ENCODE assay signal across 8 mouse cellular contexts in the genomic region with DNA sequence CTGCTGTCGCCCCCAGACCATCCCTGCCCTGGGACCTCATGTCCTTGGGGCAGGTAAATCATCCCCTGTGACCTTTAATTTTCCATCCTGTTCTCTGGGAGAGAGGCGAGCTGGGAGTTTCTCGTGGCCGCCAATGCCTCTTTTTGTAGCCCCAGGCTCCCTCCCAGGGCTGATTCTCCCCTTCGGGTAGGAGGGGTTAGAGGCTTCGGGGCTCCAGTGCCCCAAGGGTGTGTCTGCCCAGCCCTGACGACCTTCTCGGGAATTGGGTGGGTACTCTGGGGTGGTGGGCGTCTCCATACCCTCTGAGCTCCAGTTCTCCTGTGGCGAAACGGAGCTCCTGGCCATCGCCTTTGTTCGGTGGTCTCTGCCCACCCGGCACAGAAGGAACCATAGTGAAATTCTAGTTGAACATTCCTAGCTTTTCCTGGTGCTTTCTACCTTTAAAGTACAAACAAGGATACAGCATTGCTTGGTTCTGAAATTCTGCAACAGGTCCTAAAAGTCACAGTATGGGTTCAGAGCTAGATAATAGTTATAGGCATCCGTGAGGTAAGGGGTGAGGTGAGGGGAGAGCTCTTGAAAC. TPM values are rescaled to one million over a fixed set of nuclear protein-coding genes. Genes with fewer than 3 reads are reported as not detected.
DNase-seq lines count a peak whose midpoint lies in the region; ATAC-seq and TF ChIP-seq lines count a peak whose summit lies in the region.

No protein-coding gene starts in this region.

- ATAC-seq in lung, postnatal 0 days: peak; percentile 11
- ATAC-seq in limb, embryonic 12.5 days (ENCODE audit: insufficient number of reproducible peaks, insufficient read depth, low FRiP score, low TSS enrichment, low read depth): no peak
- ATAC-seq in neural tube, embryonic 13.5 days (ENCODE audit: low read depth): peak; percentile 74

- H3K4me3 ChIP-seq in lung, postnatal 0 days (ENCODE audit: low read depth, low read length): peak overlapping the region; percentile 67
- peak overlapping the region; percentile 67 for H3K4me3 ChIP-seq in forebrain, embryonic 10.5 days
- H3K4me3 ChIP-seq in limb, embryonic 12.5 days (replicated peaks): peak overlapping the region; percentile 74
- peak overlapping the region; percentile 63 for H3K4me3 ChIP-seq in neural tube, embryonic 13.5 days

- no peaks in the 10 kb centered on the region for H3K9me3 ChIP-seq in lung, postnatal 0 days (ENCODE audit: low read length)
- 0 out of 2 replicates have a peak, but pooled peaks cover 3% of the 10 kb centered on the region for H3K9me3 ChIP-seq in forebrain, embryonic 10.5 days
- no peaks in the 10 kb centered on the region for H3K9me3 ChIP-seq in limb, embryonic 12.5 days
- H3K9me3 ChIP-seq in neural tube, embryonic 13.5 days: no peaks in the 10 kb centered on the region

- peak overlapping the region; percentile 91 for H3K27ac ChIP-seq in lung, postnatal 0 days (ENCODE audit: low read length)
- peak overlapping the region; percentile 96 for H3K27ac ChIP-seq in forebrain, embryonic 10.5 days
- H3K27ac ChIP-seq in limb, embryonic 12.5 days: peak overlapping the region; percentile 98
- H3K27ac ChIP-seq in neural tube, embryonic 13.5 days (replicated peaks): peak overlapping the region; percentile 92

- peaks cover 13% of the 10 kb centered on the region for H3K4me1 ChIP-seq in lung, postnatal 0 days (ENCODE audit: insufficient read depth, low read depth, low read length)
- H3K4me1 ChIP-seq in forebrain, embryonic 10.5 days: peaks cover 51% of the 10 kb centered on the region
- H3K4me1 ChIP-seq in limb, embryonic 12.5 days (replicated peaks): peaks cover 45% of the 10 kb centered on the region
- H3K4me1 ChIP-seq in neural tube, embryonic 13.5 days (replicated peaks): peaks cover 49% of the 10 kb centered on the region

- 2% methylated on average over 15 of the region's 15 CpGs for WGBS in lung, postnatal 0 days
- under 1% methylated on average over 15 of the region's 15 CpGs for WGBS in forebrain, embryonic 10.5 days
- WGBS in limb, embryonic 12.5 days: under 1% methylated on average over 15 of the region's 15 CpGs
- WGBS in neural tube, embryonic 13.5 days: 0% methylated on average over 15 of the region's 15 CpGs

- no peak for TF ChIP-seq CTCF in lung, postnatal 0 days (IDR thresholded peaks at IDR 0.05)

- no peak for TF ChIP-seq EP300 in lung, postnatal 0 days (IDR thresholded peaks at IDR 0.05)

- no peaks in the 10 kb centered on the region for H3K36me3 ChIP-seq in lung, postnatal 0 days (ENCODE audit: insufficient read depth, low read length)
- H3K36me3 ChIP-seq in forebrain, embryonic 10.5 days (replicated peaks): peaks cover 17% of the 10 kb centered on the region
- peaks cover 13% of the 10 kb centered on the region; the same call in 1 of the 2 replicates for H3K36me3 ChIP-seq in limb, embryonic 12.5 days
- H3K36me3 ChIP-seq in neural tube, embryonic 13.5 days: no peaks in the 10 kb centered on the region

- no peak for DNase-seq in lung, postnatal 0 days (ENCODE audit: low spot score)
- no peak for DNase-seq in lung, postnatal 25 days (ENCODE audit: low spot score)
- no peak for DNase-seq in forebrain, embryonic 10.5 days (ENCODE audit: extremely low spot score, low spot score)
- no peak for DNase-seq in MN1 (ENCODE audit: low spot score)
- no peak for DNase-seq in Muller cell, postnatal 12 days (ENCODE audit: inconsistent ontology term)
- DNase-seq in right cerebral cortex, adult 18-20 months: no peak

- H3K27me3 ChIP-seq in lung, postnatal 0 days (replicated peaks; ENCODE audit: insufficient read depth, low read length): no peaks in the 10 kb centered on the region
- H3K27me3 ChIP-seq in forebrain, embryonic 10.5 days (ENCODE audit: poor library complexity, severe bottlenecking): no peaks in the 10 kb centered on the region
- H3K27me3 ChIP-seq in limb, embryonic 12.5 days: no peaks in the 10 kb centered on the region
- no peaks in the 10 kb centered on the region for H3K27me3 ChIP-seq in neural tube, embryonic 13.5 days

- peak overlapping the region; percentile 92 for H3K4me2 ChIP-seq in lung, postnatal 0 days (replicated peaks; ENCODE audit: low read depth, low read length)
- peak overlapping the region; percentile 74 for H3K4me2 ChIP-seq in limb, embryonic 12.5 days
- peak overlapping the region; percentile 79 for H3K4me2 ChIP-seq in neural tube, embryonic 13.5 days

- H3K9ac ChIP-seq in lung, postnatal 0 days (replicated peaks; ENCODE audit: low read depth): peak overlapping the region; percentile 43
- H3K9ac ChIP-seq in limb, embryonic 12.5 days (replicated peaks): peak overlapping the region; percentile 87
- H3K9ac ChIP-seq in neural tube, embryonic 13.5 days: peak overlapping the region; percentile 88

RNA-seq across cellular contexts. Expression of a gene that starts 0.9 kb away (rescaled TPM):
- polyA plus RNA-seq in lung, postnatal 0 days (2015; fragmentation: Nextera tagmentation; extraction: Ambion mirVana): 124 and 131 TPM in 2 replicates
- polyA plus RNA-seq in forebrain, embryonic 10.5 days (2016; fragmentation: Nextera tagmentation; extraction: Ambion mirVana): 197 and 204 TPM in 2 replicates
- polyA plus RNA-seq in limb, embryonic 12.5 days (2016; fragmentation: Nextera tagmentation; extraction: Ambion mirVana): 182 and 188 TPM in 2 replicates
- polyA plus RNA-seq in neural tube, embryonic 13.5 days (2015; fragmentation: Nextera tagmentation; extraction: Ambion mirVana): 175 and 178 TPM in 2 replicates
